ENCODE assay signal across 19 mouse cellular contexts in genomic region chr15:78425230-78425629, GRCm38 (mm10). TPM values are rescaled to one million over a fixed set of nuclear protein-coding genes. Genes with fewer than 3 reads are reported as not detected.
"Had no signal": no experiment of that assay in that cellular context is flagged by ENCODE, and none has a peak within 500 bp of the region (broad histone marks: within the 10 kb centered on the region; RNA-seq: fewer than 3 reads in every experiment).

No protein-coding gene starts in this region.

- H3K9ac ChIP-seq: limb, embryonic 15.5 days; liver, embryonic 15.5 days; lung, embryonic 14.5 days; neural tube, embryonic 13.5 days had no signal

- H3K4me2 ChIP-seq: limb, embryonic 15.5 days; liver, embryonic 15.5 days; lung, embryonic 14.5 days; neural tube, embryonic 13.5 days had no signal

- DNase-seq: layer of hippocampus, postnatal 36 days; lung, embryonic 14.5 days; midbrain, embryonic 14.5 days; retina, postnatal 1 day; right cerebral cortex, postnatal 4 days; spleen, adult 18-20 months; thymus, adult 2 months; thymus, postnatal 25 days had no signal

- H3K9me3 ChIP-seq: limb, embryonic 15.5 days; liver, embryonic 15.5 days; neural tube, embryonic 13.5 days had no signal

- H3K4me3 ChIP-seq: limb, embryonic 15.5 days; liver, embryonic 15.5 days; neural tube, embryonic 13.5 days had no signal

- H3K27ac ChIP-seq: limb, embryonic 15.5 days; liver, embryonic 15.5 days; neural tube, embryonic 13.5 days had no signal

- H3K36me3 ChIP-seq: limb, embryonic 15.5 days; liver, embryonic 15.5 days; neural tube, embryonic 13.5 days had no signal

RNA-seq across cellular contexts. Expression of gene Tex33, which starts 29.5 kb away (rescaled TPM):
- total RNA-seq: layer of hippocampus, postnatal 36 days; left cerebral cortex, adult 8-10 months; left cerebral cortex, postnatal 25 days; monocyte, adult 5-6 weeks had no signal
- polyA plus RNA-seq: intestine, embryonic 14.5 days; large intestine, adult 2 months; limb, embryonic 11.5 days; limb, embryonic 15.5 days; liver, embryonic 15.5 days; lung, embryonic 14.5 days; midbrain, embryonic 14.5 days; neural tube, embryonic 13.5 days; stomach, embryonic 14.5 days; urinary bladder, adult 2 months had no signal

RNA-seq across cellular contexts. Expression of gene Tmprss6, which starts 43.2 kb away (rescaled TPM):
- total RNA-seq: monocyte, adult 5-6 weeks had no signal
